Mouse (Mus musculus) forebrain, embryonic 13.5 days (tissue): ENCODE measurements at regions not wholly inside any gene's neighbourhood (a gene's known extent, or its start where the extent isn't known, plus 50 kb on each side); places are given as distances from the start of the nearest gene placed in this dataset.
A peak's percentile ranks its signal among the peaks of the same experiment; 100 is the strongest.

Experiments used
- ATAC-seq: fragments of 200-750 bp; cut with Nextera tagmentation; 2 replicates; pipeline ENCODE4 v1.8.0; 2017
- H3K27ac ChIP-seq: fragments of 300-500 bp; sonication (generic); 2 replicates; pipeline ENCODE4 v1.5.1; 2015; ENCODE audit warnings: inconsistent platforms, mild to moderate bottlenecking, moderate library complexity
- H3K27me3 ChIP-seq: fragments of 300-500 bp; sonication (generic); 2 replicates; pipeline ENCODE4 v1.6.1; 2015; ENCODE audit warnings: mild to moderate bottlenecking, inconsistent platforms
- H3K36me3 ChIP-seq: fragments of 300-500 bp; sonication (generic); 2 replicates; pipeline ENCODE4 v1.6.1; 2015; ENCODE audit warnings: mild to moderate bottlenecking, inconsistent platforms; ENCODE audit not compliant: poor library complexity, severe bottlenecking
- H3K4me1 ChIP-seq: fragments of 300-500 bp; sonication (generic); 2 replicates; pipeline ENCODE4 v1.6.1; 2015; ENCODE audit warnings: inconsistent platforms
- H3K4me2 ChIP-seq: fragments of 300-500 bp; sonication (generic); 2 replicates; pipeline ENCODE4 v1.6.1; 2015; ENCODE audit warnings: inconsistent platforms, mild to moderate bottlenecking, moderate library complexity
- H3K4me3 ChIP-seq: fragments of 300-500 bp; sonication (generic); 2 replicates; pipeline ENCODE4 v1.5.1; 2015; ENCODE audit warnings: mild to moderate bottlenecking, inconsistent platforms
- H3K9ac ChIP-seq: fragments of 300-500 bp; sonication (generic); 2 replicates; pipeline ENCODE4 v1.6.1; 2015; ENCODE audit warnings: mild to moderate bottlenecking, inconsistent platforms
- H3K9me3 ChIP-seq: fragments of 300-500 bp; sonication (generic); replicated peaks from 2 replicates; pipeline ENCODE4 v1.6.1; 2016; ENCODE audit warnings: inconsistent platforms
- WGBS: fragments of 180-500 bp; shearing (Covaris S2); methylation state at CpG from one replicate; pipeline ENCODE4 v1.1.7; 2015; 5-methylcytosine and 5-hydroxymethylcytosine counted together

DNA sequence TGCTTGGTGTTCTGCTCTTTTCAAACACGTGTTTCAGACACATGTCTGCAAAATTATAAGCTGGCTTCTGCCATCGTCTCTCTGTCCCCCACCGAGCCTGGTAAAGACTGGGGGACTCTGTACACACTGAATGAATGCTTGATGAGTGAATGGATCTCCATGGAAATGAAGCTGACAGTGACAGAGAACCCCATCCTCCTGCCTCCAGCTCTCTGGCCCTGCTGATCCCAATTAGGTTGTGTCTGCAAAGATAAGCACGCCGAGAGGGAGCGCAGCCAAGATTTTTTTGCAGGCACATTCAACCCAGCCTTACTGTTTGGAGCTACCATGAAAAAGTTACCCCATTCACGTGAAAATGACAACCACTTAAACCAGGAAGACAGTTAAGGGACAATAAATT lies 266.5 kb upstream of the Ppp2r3a start:
- WGBS = 50% methylated on average over 7 of the region's 7 CpGs
- Histone ChIP-seq H3K27ac (no peak overlapping the region), H3K9me3 (no peaks in the 10 kb centered on the region), H3K36me3 (no peaks in the 10 kb centered on the region), H3K9ac (no peak overlapping the region), H3K4me2 (no peak overlapping the region), H3K4me3 (no peak overlapping the region), H3K4me1 (peaks cover 4% of the 10 kb centered on the region; the same call in 1 of the 2 replicates), H3K27me3 (no peaks in the 10 kb centered on the region)
- 0 out of 2 replicates have a peak, but pooled peaks have one; percentile 36 for ATAC-seq

DNA sequence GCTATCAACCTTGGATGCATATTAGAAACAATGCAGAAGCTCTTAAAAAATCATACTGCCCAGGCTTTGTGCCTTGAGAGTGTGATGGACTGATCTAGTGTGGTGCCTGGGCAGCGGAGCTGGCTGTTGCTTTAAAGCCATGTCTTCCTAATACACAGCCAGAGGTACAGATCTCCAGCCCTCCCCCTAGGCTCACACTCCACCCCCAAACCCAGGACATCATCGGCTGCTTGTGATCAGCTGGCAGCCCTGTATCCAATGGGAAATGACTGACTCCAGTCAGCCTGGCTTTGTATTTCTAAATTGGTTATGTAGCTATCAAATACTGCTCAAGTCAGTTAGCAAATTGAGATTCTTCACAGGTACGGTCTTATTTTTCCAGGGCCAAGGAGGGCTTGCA lies 259.2 kb upstream of the Ppp2r3a start:
- Histone ChIP-seq H3K4me2 (no peak overlapping the region), H3K4me1 (no peaks in the 10 kb centered on the region), H3K27me3 (no peaks in the 10 kb centered on the region), H3K4me3 (no peak overlapping the region), H3K9ac (no peak overlapping the region), H3K9me3 (no peaks in the 10 kb centered on the region), H3K27ac (no peak overlapping the region), H3K36me3 (no peaks in the 10 kb centered on the region)
- no peak for ATAC-seq
- 81% methylated on average over 3 of the region's 3 CpGs for WGBS

DNA sequence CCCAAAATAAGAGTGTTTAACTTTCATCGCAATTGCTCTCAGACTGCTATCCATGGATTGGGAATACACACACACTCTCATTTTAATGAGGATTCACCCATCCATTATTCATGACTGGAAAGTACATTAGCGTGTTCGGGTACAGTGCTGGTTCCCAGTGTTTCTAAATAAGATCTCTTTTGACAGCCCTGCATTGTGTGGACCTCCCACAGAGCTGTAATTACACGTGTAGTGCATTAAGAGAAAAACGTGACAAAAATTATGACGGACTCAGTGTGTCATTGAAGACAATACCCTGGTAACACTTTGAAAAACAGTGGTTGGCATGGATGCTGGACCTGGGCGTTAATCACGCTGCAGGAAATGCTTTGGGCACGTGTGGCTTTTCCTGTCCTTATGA lies 257.6 kb upstream of the Ppp2r3a start:
- Histone ChIP-seq H3K4me2 (no peak overlapping the region), H3K27ac (no peak overlapping the region), H3K9me3 (no peaks in the 10 kb centered on the region), H3K4me3 (no peak overlapping the region), H3K9ac (no peak overlapping the region), H3K4me1 (no peaks in the 10 kb centered on the region), H3K27me3 (no peaks in the 10 kb centered on the region), H3K36me3 (no peaks in the 10 kb centered on the region)
- WGBS = 58% methylated on average over 9 of the region's 9 CpGs
- no peak; the same call in 1 of the 2 replicates for ATAC-seq

DNA sequence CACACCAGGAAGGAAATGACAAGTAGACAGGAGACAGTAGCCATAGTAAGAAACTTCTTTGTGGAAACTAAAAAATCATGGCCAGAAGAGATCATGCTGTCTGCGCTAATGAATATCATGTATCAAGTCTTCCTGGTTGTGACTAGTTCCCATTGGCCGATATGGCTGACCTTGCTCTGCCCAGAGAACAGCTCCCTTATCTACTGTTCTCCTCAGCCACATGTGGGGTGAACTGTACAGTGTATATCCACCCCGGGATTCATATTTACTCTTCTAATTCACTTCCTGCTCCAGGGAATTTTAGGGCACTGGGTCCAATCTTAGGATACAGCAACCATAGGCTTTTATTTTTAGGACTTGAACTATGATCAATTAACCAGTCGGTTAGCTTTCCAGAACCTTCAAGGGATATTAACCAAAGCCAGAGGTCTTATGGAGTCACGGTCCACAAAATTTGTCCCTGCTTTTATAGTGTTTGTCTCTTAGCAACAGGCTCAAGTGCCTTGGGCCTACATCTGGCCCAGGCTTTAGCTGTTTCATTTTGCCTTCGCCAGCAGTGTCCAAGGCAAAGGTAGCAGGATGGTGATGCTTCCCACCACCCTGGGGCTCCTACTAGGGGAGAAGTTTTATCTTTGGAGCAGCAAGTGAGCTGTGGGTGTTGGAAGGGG lies 255.6 kb upstream of the Ppp2r3a start:
- no peak overlapping the region for H3K4me3 ChIP-seq
- no peaks in the 10 kb centered on the region for H3K36me3 ChIP-seq
- no peaks in the 10 kb centered on the region for H3K9me3 ChIP-seq
- H3K27ac ChIP-seq = no peak overlapping the region
- ATAC-seq = no peak
- no peak overlapping the region for H3K4me2 ChIP-seq
- H3K27me3 ChIP-seq = no peaks in the 10 kb centered on the region
- 89% methylated on average over 6 of the region's 6 CpGs for WGBS
- no peaks in the 10 kb centered on the region for H3K4me1 ChIP-seq
- no peak overlapping the region for H3K9ac ChIP-seq

DNA sequence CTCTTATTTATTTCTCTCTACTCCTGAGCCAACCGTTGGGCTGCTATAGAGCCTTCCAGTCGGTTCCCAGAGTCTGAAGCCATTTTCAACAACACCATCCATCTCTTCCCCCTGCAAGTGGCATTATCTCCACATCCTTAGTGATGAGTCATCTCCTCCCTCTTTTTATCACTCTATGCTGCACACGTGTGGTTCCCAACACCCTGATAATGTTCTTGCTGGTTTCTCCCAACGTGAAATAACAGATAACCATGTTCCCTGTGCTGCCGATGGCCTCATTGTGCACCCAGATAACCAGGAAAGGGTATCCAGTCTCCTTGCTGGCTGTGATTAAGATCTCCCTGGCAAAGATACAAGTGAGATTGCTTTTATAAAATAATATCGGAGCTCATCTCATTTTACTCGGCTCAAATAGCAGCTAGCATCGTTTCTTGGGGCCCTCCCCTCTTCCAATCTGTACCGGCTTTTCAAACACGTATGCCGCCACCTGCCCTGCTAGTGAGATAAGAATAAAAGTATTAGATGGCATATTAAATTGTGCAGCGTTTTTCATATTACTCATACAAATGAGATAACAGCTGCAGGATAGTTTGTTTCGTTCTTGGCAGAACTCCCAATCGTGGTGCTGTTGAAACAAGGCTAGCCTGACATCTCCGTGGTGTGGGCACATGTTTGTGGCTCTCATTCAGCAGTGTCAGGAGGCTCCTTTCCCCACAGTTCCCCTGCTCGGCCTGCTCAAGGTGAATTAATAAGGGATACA lies 250.3 kb upstream of the Ppp2r3a start:
- H3K27me3 ChIP-seq = no peaks in the 10 kb centered on the region
- H3K27ac ChIP-seq = peak overlapping the region; percentile 20; the same call in 1 of the 2 replicates
- WGBS = 73% methylated on average over 16 of the region's 16 CpGs

DNA sequence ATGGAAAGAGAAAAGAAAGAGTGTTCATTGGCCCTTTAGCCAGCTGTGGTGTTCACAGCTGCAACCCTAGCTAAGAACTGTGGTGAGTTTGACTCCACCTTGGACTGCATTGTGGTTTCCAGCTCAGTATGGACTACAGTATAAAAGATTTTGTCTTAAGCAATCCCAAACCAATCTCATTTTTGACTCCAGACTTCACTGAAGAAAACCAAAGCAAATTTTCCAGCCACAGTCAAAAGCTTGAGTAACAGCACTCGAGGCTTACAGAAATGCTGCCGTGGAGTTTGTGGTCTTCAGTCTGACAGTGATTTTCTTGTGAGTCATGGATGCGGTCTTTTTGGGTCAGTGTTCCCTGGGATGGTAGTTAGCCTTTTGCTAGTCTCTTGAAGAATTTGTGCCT lies 249.4 kb upstream of the Ppp2r3a start:
- Histone ChIP-seq H3K4me2 (no peak overlapping the region), H3K9me3 (no peaks in the 10 kb centered on the region), H3K27ac (no peak overlapping the region), H3K36me3 (no peaks in the 10 kb centered on the region), H3K4me3 (no peak overlapping the region), H3K27me3 (no peaks in the 10 kb centered on the region), H3K9ac (no peak overlapping the region), H3K4me1 (peaks cover 4% of the 10 kb centered on the region; the same call in 1 of the 2 replicates)
- ATAC-seq = no peak
- 95% methylated on average over 3 of the region's 3 CpGs for WGBS

More for the DNA sequence above, 250.3 kb upstream of the Ppp2r3a start:
- H3K9me3 ChIP-seq = no peaks in the 10 kb centered on the region
- H3K4me1 ChIP-seq = no peaks in the 10 kb centered on the region
- no peaks in the 10 kb centered on the region for H3K36me3 ChIP-seq
- no peak overlapping the region for H3K4me2 ChIP-seq
- H3K9ac ChIP-seq = no peak overlapping the region
- no peak overlapping the region for H3K4me3 ChIP-seq
- no peak for ATAC-seq

DNA sequence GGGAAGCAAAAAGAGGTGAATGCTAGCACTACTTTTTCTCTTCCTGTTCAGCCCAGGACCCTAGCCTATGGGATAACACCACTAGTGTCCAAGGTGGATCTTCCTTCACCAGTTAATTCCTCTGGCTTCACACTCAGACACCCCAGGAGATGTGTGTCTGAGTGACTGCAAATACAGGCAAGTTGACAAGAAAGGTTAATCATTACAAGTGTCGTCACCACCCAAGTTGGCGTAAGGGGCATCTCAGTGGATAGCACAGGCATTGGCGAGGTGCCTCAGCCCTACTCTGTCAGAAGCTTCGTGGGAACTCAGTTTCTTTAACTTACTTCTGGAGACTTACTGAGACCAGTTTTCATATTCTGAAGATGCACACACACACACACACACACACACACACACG lies 247.1 kb upstream of the Ppp2r3a start:
- Histone ChIP-seq H3K27me3 (no peaks in the 10 kb centered on the region), H3K9ac (no peak overlapping the region), H3K36me3 (no peaks in the 10 kb centered on the region), H3K9me3 (no peaks in the 10 kb centered on the region), H3K27ac (no peak overlapping the region), H3K4me1 (peaks cover 12% of the 10 kb centered on the region), H3K4me3 (no peak overlapping the region), H3K4me2 (no peak overlapping the region)
- ATAC-seq = no peak
- WGBS = 90% methylated on average over 5 of the region's 5 CpGs

DNA sequence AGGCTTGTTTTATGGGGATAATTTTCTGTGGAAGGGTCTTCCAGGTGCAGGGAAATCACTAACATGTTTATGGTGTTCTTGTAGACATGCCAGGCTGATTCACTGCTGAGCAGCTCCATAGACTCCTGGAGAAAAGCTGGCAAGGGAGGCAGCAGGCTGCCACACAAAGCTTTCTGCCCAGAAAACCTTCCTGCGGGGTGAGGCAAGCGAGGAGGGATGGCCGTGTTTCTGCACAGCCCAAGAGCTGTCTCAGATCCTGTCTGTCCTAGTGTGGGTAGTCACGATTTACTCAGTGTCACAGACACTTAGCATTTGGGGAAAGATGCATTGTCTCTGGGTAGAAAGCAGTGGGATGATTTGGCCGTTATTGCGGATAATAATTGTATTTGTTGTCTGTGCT lies 244.2 kb upstream of the Ppp2r3a start:
- Histone ChIP-seq H3K4me1 (peaks cover 12% of the 10 kb centered on the region), H3K9me3 (no peaks in the 10 kb centered on the region), H3K36me3 (no peaks in the 10 kb centered on the region), H3K4me2 (no peak overlapping the region), H3K9ac (peak overlapping the region; percentile 35; the same call in 1 of the 2 replicates), H3K4me3 (no peak overlapping the region), H3K27ac (peak overlapping the region; percentile 28), H3K27me3 (no peaks in the 10 kb centered on the region)
- no peak for ATAC-seq
- WGBS = 42% methylated on average over 6 of the region's 6 CpGs

DNA sequence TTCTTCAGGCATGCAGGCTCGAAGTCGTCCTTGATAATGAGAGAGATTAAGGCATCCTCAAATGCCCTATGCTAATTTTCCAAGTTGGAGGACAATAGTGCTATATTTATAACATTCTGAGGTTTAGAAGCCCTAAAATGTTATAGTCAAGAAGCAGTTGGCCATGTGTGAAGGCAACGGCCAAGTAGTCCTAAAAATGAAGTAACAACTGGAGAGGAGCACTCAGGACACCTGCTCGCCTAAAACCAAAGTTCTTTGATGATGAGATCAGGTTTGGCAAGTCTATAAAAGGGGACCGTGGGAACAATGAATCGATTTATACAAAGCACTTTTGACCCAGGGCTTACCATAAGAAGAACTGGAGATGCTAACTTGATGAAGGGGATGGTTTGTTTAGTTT lies 237.4 kb upstream of the Ppp2r3a start:
- Histone ChIP-seq H3K9me3 (no peaks in the 10 kb centered on the region), H3K4me2 (no peak overlapping the region), H3K36me3 (no peaks in the 10 kb centered on the region), H3K9ac (no peak overlapping the region), H3K4me3 (no peak overlapping the region), H3K27ac (no peak overlapping the region), H3K27me3 (no peaks in the 10 kb centered on the region), H3K4me1 (no peaks in the 10 kb centered on the region)
- ATAC-seq = no peak
- WGBS = 57% methylated on average over 6 of the region's 6 CpGs

DNA sequence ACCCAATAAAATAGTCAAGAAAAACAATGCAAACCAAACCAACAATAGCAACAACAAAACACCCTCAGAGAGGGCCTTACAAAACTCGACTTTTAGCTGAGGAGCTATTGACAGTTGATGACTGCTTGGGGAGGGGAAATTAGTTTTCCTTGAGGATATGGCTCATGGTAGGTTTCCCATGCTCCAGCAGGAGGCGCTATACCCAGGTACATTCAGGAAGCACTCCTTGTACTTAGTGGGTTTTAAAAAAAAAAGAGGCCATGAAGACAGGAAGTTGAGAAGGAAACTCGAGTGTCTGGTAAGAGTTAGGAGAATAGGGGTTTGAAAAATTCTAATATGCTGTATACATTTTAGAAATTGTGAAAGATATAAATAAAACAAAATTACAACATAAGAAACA lies 224.6 kb upstream of the Ppp2r3a start:
- Histone ChIP-seq H3K9me3 (no peaks in the 10 kb centered on the region; the same call in none of the 2 replicates), H3K4me3 (no peak overlapping the region), H3K27ac (no peak overlapping the region), H3K4me2 (no peak overlapping the region), H3K36me3 (no peaks in the 10 kb centered on the region), H3K4me1 (peaks cover 23% of the 10 kb centered on the region), H3K27me3 (no peaks in the 10 kb centered on the region), H3K9ac (no peak overlapping the region)
- 70% methylated on average over 3 of the region's 3 CpGs for WGBS
- no peak for ATAC-seq

DNA sequence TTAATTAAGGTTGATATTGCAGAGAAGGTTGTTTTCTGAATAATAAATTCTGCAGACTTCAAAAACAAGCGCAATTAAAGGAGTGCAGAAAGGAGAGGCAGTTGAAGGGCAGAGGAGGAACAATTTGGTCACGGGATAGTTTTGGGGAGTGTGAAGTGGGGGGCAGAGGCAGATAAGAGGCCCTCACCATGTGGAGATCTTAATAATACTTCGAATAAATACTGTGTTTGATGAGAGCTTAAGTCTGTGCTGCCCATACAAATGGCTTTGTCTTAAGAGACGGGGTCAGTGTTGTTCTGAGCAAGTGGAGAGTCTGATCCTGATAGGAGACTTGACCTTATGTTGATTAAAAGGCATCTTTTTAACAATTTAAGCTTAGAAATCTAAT lies 221.5 kb upstream of the Ppp2r3a start:
- Histone ChIP-seq H3K4me2 (peak overlapping the region; percentile 37; the same call in 1 of the 2 replicates), H3K9ac (no peak overlapping the region), H3K4me3 (no peak overlapping the region), H3K9me3 (no peaks in the 10 kb centered on the region; the same call in 1 of the 2 replicates), H3K4me1 (peaks cover 27% of the 10 kb centered on the region), H3K27ac (peak overlapping the region; percentile 82), H3K27me3 (no peaks in the 10 kb centered on the region), H3K36me3 (no peaks in the 10 kb centered on the region)
- ATAC-seq = no peak; the same call in 1 of the 2 replicates
- WGBS = 19% methylated on average over 4 of the region's 4 CpGs
